Mouse (Mus musculus): ENCODE measurements around the gene Gm20503.

GRCm38 (mm10) chr4:59043074-59043473, 40.1 kb downstream of the Gm20503 start:
- TF ChIP-seq CTCF (IDR thresholded peaks at IDR 0.05; ENCODE audit: extremely low read depth, insufficient read depth, low read length) (no peak), POLR2A (IDR thresholded peaks at IDR 0.05; ENCODE audit: extremely low read depth, insufficient read depth, low read length) (no peak)

Measured in cortical plate, adult 2 months (tissue).